Mouse (Mus musculus): Measurements from ENCODE around the gene Dap. TPM values are rescaled to one million over a fixed set of nuclear protein-coding genes. Genes with fewer than 3 reads are reported as not detected.

Dap gene
- total RNA-seq, 2 experiments from 2014 or later, result 18.0 to 19.8 TPM

Other genes with a start within 250 kb of the Dap start
- 10 to 100 TPM; 22.9 to 32.0 TPM for gene Ankrd33b, start 143.4 kb downstream of the Dap start, total RNA-seq (2021)
- not detected for gene Ropn1l, start 229.4 kb downstream of the Dap start, total RNA-seq (2021)

Data from heart, postnatal 36 days (tissue).